8 mouse cellular contexts compared by ENCODE assay signal in genomic region chr19:36348801-36349486, GRCm38 (mm10). TPM values are rescaled to one million over a fixed set of nuclear protein-coding genes. Genes with fewer than 3 reads are reported as not detected.
DNase-seq lines count a peak whose midpoint lies in the region; ATAC-seq and TF ChIP-seq lines count a peak whose summit lies in the region.

No protein-coding gene starts in this region.

- H3K4me3 ChIP-seq in gastrocnemius, adult 2 months = peak overlapping the region; percentile 98
- H3K4me3 ChIP-seq in hindbrain, embryonic 16.5 days (ENCODE audit: low read length) = peak overlapping the region; percentile 96

- DNase-seq in WW6 (ENCODE audit: low read depth, low spot score) = peak; percentile 22
- peak; percentile 70 to 82 for DNase-seq in cerebellum, postnatal 25 days
- peak; percentile 79 for DNase-seq in gastrocnemius, adult 2 months
- DNase-seq in left cerebral cortex, adult 18-20 months (ENCODE audit: low spot score in 2 of 2) = peak; percentile 72 to 82
- DNase-seq in lung, postnatal 36 days = peak; percentile 59
- DNase-seq in retina, postnatal 1 day = peak; percentile 76
- peak; percentile 73 to 78 for DNase-seq in thymus, postnatal 36 days

- H3K27ac ChIP-seq in gastrocnemius, adult 2 months = peak overlapping the region; percentile 96
- H3K27ac ChIP-seq in hindbrain, embryonic 16.5 days (ENCODE audit: low read depth, low read length) = peak overlapping the region; percentile 24; the same call in 1 of the 2 replicates

- H3K27me3 ChIP-seq in hindbrain, embryonic 16.5 days (replicated peaks; ENCODE audit: control insufficient read depth, insufficient read depth, low read length) = peaks cover 17% of the 10 kb centered on the region

- peak overlapping the region; percentile 79 for H3K9ac ChIP-seq in hindbrain, embryonic 16.5 days (ENCODE audit: low read depth, low read length)

- under 1% methylated on average over 80 of the region's 85 CpGs for WGBS in hindbrain, embryonic 16.5 days

- TF ChIP-seq CTCF in gastrocnemius, adult 2 months (IDR thresholded peaks at IDR 0.05) = peak; percentile 24; the same call in 1 of the 2 replicates

- intact Hi-C loops in gastrocnemius, adult 2 months (cut with DNase I) = loop anchor here (1.0 to 5.0 kb wide), 4 partner anchors 26 to 167 kb away; no protein-coding TSS in a partner anchor

- H3K4me1 ChIP-seq in hindbrain, embryonic 16.5 days (ENCODE audit: control insufficient read depth, insufficient read depth, low read depth, low read length) = peaks cover 8% of the 10 kb centered on the region

- peak; percentile 85 for ATAC-seq in hindbrain, embryonic 16.5 days

- no peaks in the 10 kb centered on the region for H3K36me3 ChIP-seq in hindbrain, embryonic 16.5 days (ENCODE audit: control insufficient read depth, insufficient read depth, low read length)

- H3K9me3 ChIP-seq in hindbrain, embryonic 16.5 days (ENCODE audit: control insufficient read depth, low read length) = no peaks in the 10 kb centered on the region

- peak overlapping the region; percentile 97 for H3K4me2 ChIP-seq in hindbrain, embryonic 16.5 days (ENCODE audit: low read length)

RNA-seq across cellular contexts. Expression of gene Pcgf5, which starts 0.8 kb away (rescaled TPM):
- 10 to 100 TPM; 34.0 to 38.7 TPM for total RNA-seq in gastrocnemius, adult 2 months (2021)
- polyA plus RNA-seq in hindbrain, embryonic 16.5 days (2015; fragmentation: Nextera tagmentation; extraction: Ambion mirVana) = 6.6 and 7.2 TPM in 2 replicates
- total RNA-seq in left cerebral cortex, adult 18-20 months (2021) = 10 to 100 TPM; 30.8 to 31.9 TPM

Comparison
In these comparisons a context has a peak if more than half of its experiments do, and no peak if none do; other contexts are left out.
1. Peak in every context shown above with its lines: DNase-seq, ATAC-seq, H3K4me3 ChIP-seq and H3K27ac ChIP-seq.
2. DNase-seq: peak in every context shown above with its lines; median percentile 79 in gastrocnemius, adult 2 months; 77 in left cerebral cortex, adult 18-20 months; 76 in cerebellum, postnatal 25 days; 76 in retina, postnatal 1 day; 76 in thymus, postnatal 36 days; 59 in lung, postnatal 36 days; 22 in WW6.